8 mouse cellular contexts compared by ENCODE assay signal in genomic region chr15:93397269-93397668, GRCm38 (mm10). TPM values are rescaled to one million over a fixed set of nuclear protein-coding genes. Genes with fewer than 3 reads are reported as not detected.
DNase-seq lines count a peak whose midpoint lies in the region; ATAC-seq and TF ChIP-seq lines count a peak whose summit lies in the region.

No protein-coding gene starts in this region.

- H3K9me3 ChIP-seq in hindbrain, embryonic 11.5 days (ENCODE audit: control insufficient read depth, low read length) = no peaks in the 10 kb centered on the region
- no peaks in the 10 kb centered on the region for H3K9me3 ChIP-seq in midbrain, embryonic 14.5 days (ENCODE audit: control insufficient read depth, low read length)

- H3K27ac ChIP-seq in bone marrow, adult 2 months (ENCODE audit: control insufficient read depth, insufficient read depth, low read depth, low read length, poor library complexity) = no peak overlapping the region
- no peak overlapping the region for H3K27ac ChIP-seq in hindbrain, embryonic 11.5 days (ENCODE audit: low read depth, low read length)
- H3K27ac ChIP-seq in midbrain, embryonic 14.5 days (replicated peaks; ENCODE audit: low read depth, low read length) = no peak overlapping the region

- H3K4me3 ChIP-seq in bone marrow, adult 2 months (replicated peaks; ENCODE audit: control insufficient read depth, low read depth, low read length) = peak overlapping the region; percentile 68
- H3K4me3 ChIP-seq in hindbrain, embryonic 11.5 days (ENCODE audit: low read depth, low read length) = peak overlapping the region; percentile 69
- H3K4me3 ChIP-seq in midbrain, embryonic 14.5 days (replicated peaks; ENCODE audit: low read depth, low read length) = peak overlapping the region; percentile 98

- TF ChIP-seq CTCF in bone marrow, adult 2 months (IDR thresholded peaks at IDR 0.05; ENCODE audit: control insufficient read depth, insufficient read depth, low read length) = no peak

- no peaks in the 10 kb centered on the region for H3K27me3 ChIP-seq in hindbrain, embryonic 11.5 days (ENCODE audit: control insufficient read depth, insufficient read depth, low read length)
- no peaks in the 10 kb centered on the region for H3K27me3 ChIP-seq in midbrain, embryonic 14.5 days (ENCODE audit: control insufficient read depth, insufficient read depth, low read length)

- ATAC-seq in hindbrain, embryonic 11.5 days (ENCODE audit: low FRiP score) = no peak
- ATAC-seq in midbrain, embryonic 14.5 days (ENCODE audit: low FRiP score, low TSS enrichment) = no peak

- intact Hi-C loops in left cerebral cortex, postnatal 14 days (cut with DNase I) = loop anchor here (5.0 kb wide), 1 partner anchor 120 kb away; the partner anchor contains the start of gene Gxylt1
- intact Hi-C loops in left cerebral cortex, postnatal 10 days (cut with DNase I) = no loop called here

- H3K36me3 ChIP-seq in hindbrain, embryonic 11.5 days (ENCODE audit: control insufficient read depth, insufficient read depth, low read length) = no peaks in the 10 kb centered on the region
- peaks cover 33% of the 10 kb centered on the region for H3K36me3 ChIP-seq in midbrain, embryonic 14.5 days (ENCODE audit: control insufficient read depth, insufficient read depth, low read length)

- 4% methylated on average over 11 of the region's 11 CpGs for WGBS in bone marrow, adult 2 months
- under 1% methylated on average over 11 of the region's 11 CpGs for WGBS in hindbrain, embryonic 11.5 days
- WGBS in midbrain, embryonic 14.5 days = under 1% methylated on average over 11 of the region's 11 CpGs

- TF ChIP-seq POLR2A in bone marrow, adult 2 months (IDR thresholded peaks at IDR 0.05; ENCODE audit: borderline replicate concordance, control insufficient read depth, low read depth, low read length) = no peak

- H3K4me2 ChIP-seq in hindbrain, embryonic 11.5 days (replicated peaks; ENCODE audit: low read depth, low read length) = peak overlapping the region; percentile 44
- peak overlapping the region; percentile 84 for H3K4me2 ChIP-seq in midbrain, embryonic 14.5 days (ENCODE audit: low read length)

- H3K4me1 ChIP-seq in bone marrow, adult 2 months (ENCODE audit: control insufficient read depth, insufficient read depth, low read length) = peaks cover 2% of the 10 kb centered on the region; the same call in 1 of the 2 replicates
- peaks cover 5% of the 10 kb centered on the region for H3K4me1 ChIP-seq in hindbrain, embryonic 11.5 days (replicated peaks; ENCODE audit: control insufficient read depth, insufficient read depth, low read length)
- peaks cover 15% of the 10 kb centered on the region for H3K4me1 ChIP-seq in midbrain, embryonic 14.5 days (ENCODE audit: control insufficient read depth, insufficient read depth, low read length)

- peak; percentile 11 to 16 for DNase-seq in left cerebral cortex, postnatal 14 days (ENCODE audit: low spot score in 2 of 2)
- DNase-seq in left cerebral cortex, postnatal 10 days (ENCODE audit: extremely low spot score in 1 of 2, low spot score in 2 of 2) = no peak
- DNase-seq in hindbrain, embryonic 11.5 days (ENCODE audit: low spot score) = peak; percentile 22
- peak; percentile 19 for DNase-seq in midbrain, embryonic 14.5 days
- DNase-seq in adrenal gland, postnatal 10 days = no peak
- no peak for DNase-seq in thymus, postnatal 4 days
- DNase-seq in lung, postnatal 36 days = no peak

- peak overlapping the region; percentile 84 for H3K9ac ChIP-seq in hindbrain, embryonic 11.5 days (ENCODE audit: low read depth, low read length)
- H3K9ac ChIP-seq in midbrain, embryonic 14.5 days (replicated peaks; ENCODE audit: low read length) = peak overlapping the region; percentile 93

RNA-seq across cellular contexts. Expression of gene Zcrb1, which starts 0.9 kb away (rescaled TPM):
- 10 to 100 TPM; 75.2 to 83.9 TPM for total RNA-seq in left cerebral cortex, postnatal 14 days (2021)
- 10 to 100 TPM; 77.6 to 90.7 TPM for total RNA-seq in left cerebral cortex, postnatal 10 days (2021)
- 121 and 173 TPM in 2 replicates for polyA plus RNA-seq in bone marrow, adult 2 months (2011; ENCODE audit: insufficient read depth, insufficient read length, low replicate concordance, missing spikeins)
- polyA plus RNA-seq in hindbrain, embryonic 11.5 days (2014; fragmentation: Nextera tagmentation; extraction: Ambion mirVana) = 161 and 175 TPM in 2 replicates
- 148 and 157 TPM in 2 replicates for polyA plus RNA-seq in midbrain, embryonic 14.5 days (2014; fragmentation: Nextera tagmentation; extraction: Ambion mirVana)
- total RNA-seq in adrenal gland, postnatal 10 days (2021) = 10 to 100 TPM; 77.2 to 86.6 TPM

RNA-seq across cellular contexts. Expression of gene Pphln1, which starts 0.9 kb away (rescaled TPM):
- 10 to 100 TPM; 34.8 to 37.3 TPM for total RNA-seq in left cerebral cortex, postnatal 14 days (2021)
- 10 to 100 TPM; 30.8 to 35.8 TPM for total RNA-seq in left cerebral cortex, postnatal 10 days (2021)
- 5.9 and 9.0 TPM in 2 replicates for polyA plus RNA-seq in bone marrow, adult 2 months (2011; ENCODE audit: insufficient read depth, insufficient read length, low replicate concordance, missing spikeins)
- polyA plus RNA-seq in hindbrain, embryonic 11.5 days (2014; fragmentation: Nextera tagmentation; extraction: Ambion mirVana) = 53.9 and 68.7 TPM in 2 replicates
- polyA plus RNA-seq in midbrain, embryonic 14.5 days (2014; fragmentation: Nextera tagmentation; extraction: Ambion mirVana) = 35.4 and 38.5 TPM in 2 replicates
- total RNA-seq in adrenal gland, postnatal 10 days (2021) = 10 to 100 TPM; 30.8 to 32.9 TPM

Comparison
In these comparisons a context has a peak if more than half of its experiments do, and no peak if none do; other contexts are left out.
1. DNase-seq: peak in left cerebral cortex, postnatal 14 days (2 of 2), hindbrain, embryonic 11.5 days (single experiment) and midbrain, embryonic 14.5 days (single experiment); none in left cerebral cortex, postnatal 10 days (0 of 2), adrenal gland, postnatal 10 days (single experiment), thymus, postnatal 4 days (single experiment) and lung, postnatal 36 days (single experiment).
2. Peak in every context shown above with its lines, with median percentiles within 50 percentile points of each other: H3K4me3 ChIP-seq.